Mouse (Mus musculus): ENCODE data around the gene Ctnna3. TPM values are rescaled to one million over a fixed set of nuclear protein-coding genes. Genes with fewer than 3 reads are reported as not detected.

The Ctnna3 gene
- polyA plus RNA-seq, 1 experiment from 2014 or later: 0.03 TPM

- Histone ChIP-seq H3K27ac (replicated peaks) (no peak overlapping the region), H3K9me3 (replicated peaks) (no peaks in the 10 kb centered on the region), H3K4me3 (replicated peaks) (no peak overlapping the region), H3K36me3 (replicated peaks) (no peaks in the 10 kb centered on the region), H3K4me2 (no peak overlapping the region), H3K9ac (no peak overlapping the region), H3K27me3 (no peaks in the 10 kb centered on the region), H3K4me1 (replicated peaks) (no peaks in the 10 kb centered on the region)
- WGBS (ENCODE audit: insufficient replicate concordance): 64% methylated on average over 1 of the region's 1 CpGs
- no peak for ATAC-seq (ENCODE audit: insufficient read depth)
Observed at GRCm38 (mm10) chr10:64020347-64020746, 590.4 kb downstream of the Ctnna3 start.

- ATAC-seq (ENCODE audit: insufficient read depth): no peak
- Histone ChIP-seq H3K9me3 (replicated peaks) (no peaks in the 10 kb centered on the region), H3K4me2 (no peak overlapping the region), H3K27me3 (no peaks in the 10 kb centered on the region), H3K4me3 (replicated peaks) (no peak overlapping the region), H3K4me1 (replicated peaks) (no peaks in the 10 kb centered on the region), H3K36me3 (replicated peaks) (no peaks in the 10 kb centered on the region), H3K27ac (replicated peaks) (no peak overlapping the region), H3K9ac (no peak overlapping the region)
- WGBS (ENCODE audit: insufficient replicate concordance): 61% methylated on average over 6 of the region's 6 CpGs
Observed at GRCm38 (mm10) chr10:64023340-64023739, 593.4 kb downstream of the Ctnna3 start.

GRCm38 (mm10) chr10:64030901-64031300, 601.0 kb downstream of the Ctnna3 start:
- no peaks in the 10 kb centered on the region for H3K27me3 ChIP-seq

GRCm38 (mm10) chr10:64039760-64040535, 610.0 kb downstream of the Ctnna3 start:
- ATAC-seq (ENCODE audit: insufficient read depth): no peak
- 66% methylated on average over 17 of the region's 17 CpGs for WGBS (ENCODE audit: insufficient replicate concordance)
- H3K27me3 ChIP-seq: no peaks in the 10 kb centered on the region

More at GRCm38 (mm10) chr10:64030901-64031300, 601.0 kb downstream of the Ctnna3 start:
- no peaks in the 10 kb centered on the region for H3K4me1 ChIP-seq (replicated peaks)
- H3K36me3 ChIP-seq (replicated peaks): no peaks in the 10 kb centered on the region
- no peak overlapping the region for H3K9ac ChIP-seq
- H3K4me2 ChIP-seq: no peak overlapping the region
- no peak overlapping the region for H3K27ac ChIP-seq (replicated peaks)
- no peak for ATAC-seq (ENCODE audit: insufficient read depth)
- no peak overlapping the region for H3K4me3 ChIP-seq (replicated peaks)
- no peaks in the 10 kb centered on the region; the same call in 1 of the 2 replicates for H3K9me3 ChIP-seq (replicated peaks)

GRCm38 (mm10) chr10:64041218-64041617, 611.3 kb downstream of the Ctnna3 start:
- Histone ChIP-seq H3K9ac (no peak overlapping the region), H3K4me1 (replicated peaks) (no peaks in the 10 kb centered on the region), H3K4me2 (no peak overlapping the region), H3K4me3 (replicated peaks) (no peak overlapping the region), H3K27ac (replicated peaks) (no peak overlapping the region), H3K9me3 (replicated peaks) (no peaks in the 10 kb centered on the region), H3K27me3 (no peaks in the 10 kb centered on the region), H3K36me3 (replicated peaks) (no peaks in the 10 kb centered on the region)
- no peak for ATAC-seq (ENCODE audit: insufficient read depth)
- 71% methylated on average over 7 of the region's 7 CpGs for WGBS (ENCODE audit: insufficient replicate concordance)

More at GRCm38 (mm10) chr10:64039760-64040535, 610.0 kb downstream of the Ctnna3 start:
- Histone ChIP-seq H3K9ac (no peak overlapping the region), H3K4me3 (replicated peaks) (no peak overlapping the region), H3K27ac (replicated peaks) (no peak overlapping the region), H3K36me3 (replicated peaks) (no peaks in the 10 kb centered on the region), H3K4me2 (no peak overlapping the region), H3K4me1 (replicated peaks) (no peaks in the 10 kb centered on the region), H3K9me3 (replicated peaks) (no peaks in the 10 kb centered on the region)

- H3K27ac ChIP-seq (replicated peaks): no peak overlapping the region
- H3K36me3 ChIP-seq (replicated peaks): no peaks in the 10 kb centered on the region
- no peak overlapping the region for H3K4me3 ChIP-seq (replicated peaks)
- H3K9ac ChIP-seq: no peak overlapping the region
- H3K4me1 ChIP-seq (replicated peaks): no peaks in the 10 kb centered on the region
- 64% methylated on average over 11 of the region's 11 CpGs for WGBS (ENCODE audit: insufficient replicate concordance)
- no peaks in the 10 kb centered on the region for H3K9me3 ChIP-seq (replicated peaks)
- ATAC-seq (ENCODE audit: insufficient read depth): no peak
- no peaks in the 10 kb centered on the region for H3K27me3 ChIP-seq
- H3K4me2 ChIP-seq: no peak overlapping the region
Observed at GRCm38 (mm10) chr10:64041892-64042291, 612.0 kb downstream of the Ctnna3 start.

- ATAC-seq (ENCODE audit: insufficient read depth): no peak
- Histone ChIP-seq H3K36me3 (replicated peaks) (no peaks in the 10 kb centered on the region), H3K4me2 (no peak overlapping the region), H3K9ac (no peak overlapping the region), H3K9me3 (replicated peaks) (no peaks in the 10 kb centered on the region), H3K27me3 (no peaks in the 10 kb centered on the region), H3K4me3 (replicated peaks) (no peak overlapping the region), H3K27ac (replicated peaks) (no peak overlapping the region), H3K4me1 (replicated peaks) (no peaks in the 10 kb centered on the region)
- 47% methylated on average over 6 of the region's 6 CpGs for WGBS (ENCODE audit: insufficient replicate concordance)
Observed at GRCm38 (mm10) chr10:64049151-64049550, 619.3 kb downstream of the Ctnna3 start.

- Histone ChIP-seq H3K4me2 (no peak overlapping the region), H3K4me3 (replicated peaks) (no peak overlapping the region), H3K9me3 (replicated peaks) (no peaks in the 10 kb centered on the region), H3K27ac (replicated peaks) (no peak overlapping the region), H3K36me3 (replicated peaks) (no peaks in the 10 kb centered on the region), H3K9ac (no peak overlapping the region), H3K4me1 (replicated peaks) (no peaks in the 10 kb centered on the region), H3K27me3 (no peaks in the 10 kb centered on the region)
- 76% methylated on average over 6 of the region's 6 CpGs for WGBS (ENCODE audit: insufficient replicate concordance)
- ATAC-seq (ENCODE audit: insufficient read depth): no peak
Observed at GRCm38 (mm10) chr10:64049946-64050345, 620.0 kb downstream of the Ctnna3 start.

- 62% methylated on average over 9 of the region's 9 CpGs for WGBS (ENCODE audit: insufficient replicate concordance)
Observed at GRCm38 (mm10) chr10:64063704-64064103, 633.8 kb downstream of the Ctnna3 start.

GRCm38 (mm10) chr10:64075944-64076343, 646.0 kb downstream of the Ctnna3 start:
- Histone ChIP-seq H3K4me2 (no peak overlapping the region), H3K36me3 (replicated peaks) (no peaks in the 10 kb centered on the region), H3K27me3 (no peaks in the 10 kb centered on the region), H3K4me3 (replicated peaks) (no peak overlapping the region), H3K4me1 (replicated peaks) (no peaks in the 10 kb centered on the region), H3K27ac (replicated peaks) (no peak overlapping the region), H3K9me3 (replicated peaks) (no peaks in the 10 kb centered on the region), H3K9ac (no peak overlapping the region)
- ATAC-seq (ENCODE audit: insufficient read depth): no peak
- 34% methylated on average over 5 of the region's 5 CpGs for WGBS (ENCODE audit: insufficient replicate concordance)

More at GRCm38 (mm10) chr10:64063704-64064103, 633.8 kb downstream of the Ctnna3 start:
- no peaks in the 10 kb centered on the region for H3K27me3 ChIP-seq
- no peak overlapping the region for H3K27ac ChIP-seq (replicated peaks)
- no peak overlapping the region for H3K4me3 ChIP-seq (replicated peaks)
- H3K4me2 ChIP-seq: no peak overlapping the region
- no peak overlapping the region for H3K9ac ChIP-seq
- ATAC-seq (ENCODE audit: insufficient read depth): no peak
- H3K36me3 ChIP-seq (replicated peaks): no peaks in the 10 kb centered on the region
- H3K9me3 ChIP-seq (replicated peaks): no peaks in the 10 kb centered on the region
- H3K4me1 ChIP-seq (replicated peaks): no peaks in the 10 kb centered on the region

- Histone ChIP-seq H3K4me2 (no peak overlapping the region), H3K4me1 (replicated peaks) (no peaks in the 10 kb centered on the region), H3K27ac (replicated peaks) (no peak overlapping the region), H3K9ac (no peak overlapping the region), H3K36me3 (replicated peaks) (no peaks in the 10 kb centered on the region), H3K9me3 (replicated peaks) (no peaks in the 10 kb centered on the region), H3K4me3 (replicated peaks) (no peak overlapping the region), H3K27me3 (no peaks in the 10 kb centered on the region)
- ATAC-seq (ENCODE audit: insufficient read depth): no peak
- WGBS (ENCODE audit: insufficient replicate concordance): 34% methylated on average over 10 of the region's 10 CpGs
Observed at GRCm38 (mm10) chr10:64076410-64077052, 646.6 kb downstream of the Ctnna3 start.

All from liver, embryonic 15.5 days (tissue).